Mouse (Mus musculus) liver, embryonic 11.5 days (tissue): Measurements from ENCODE around the gene Rundc3a. TPM values are rescaled to one million over a fixed set of nuclear protein-coding genes. Genes with fewer than 3 reads are reported as not detected.

Experiments
- ATAC-seq: fragments of 200-750 bp; cut with Nextera tagmentation; replicated peaks from 2 replicates; pipeline ENCODE4 v1.8.0; 2017; ENCODE audit warnings: moderate number of reproducible peaks, mild to moderate bottlenecking, moderate TSS enrichment, moderate library complexity; ENCODE audit not compliant: low FRiP score
- DNase-seq: peaks from one replicate; pipeline ENCODE4 v3.0.0-alpha.2; 2017; ENCODE audit warnings: low spot score
- H3K27ac ChIP-seq: fragments of 300-500 bp; sonication (generic); 2 replicates; pipeline ENCODE4 v1.5.1; 2014; ENCODE audit warnings: mild to moderate bottlenecking, low read depth, low read length, control low read depth
- H3K27me3 ChIP-seq: fragments of 300-500 bp; sonication (generic); replicated peaks from 2 replicates; pipeline ENCODE4 v1.6.1; 2014; ENCODE audit warnings: low read length, mixed read lengths; ENCODE audit not compliant: control insufficient read depth, insufficient read depth
- H3K36me3 ChIP-seq: fragments of 300-500 bp; sonication (generic); 2 replicates; pipeline ENCODE4 v1.6.1; 2014; ENCODE audit warnings: mild to moderate bottlenecking, low read length, moderate library complexity, mixed read lengths; ENCODE audit not compliant: control insufficient read depth, insufficient read depth
- H3K4me1 ChIP-seq: fragments of 300-500 bp; sonication (generic); replicated peaks from 2 replicates; pipeline ENCODE4 v1.6.1; 2014; ENCODE audit warnings: low read length, mixed read lengths; ENCODE audit not compliant: control insufficient read depth, insufficient read depth
- H3K4me2 ChIP-seq: fragments of 300-500 bp; sonication (generic); 2 replicates; pipeline ENCODE4 v1.6.1; 2014; ENCODE audit warnings: mild to moderate bottlenecking, control low read depth, moderate library complexity
- H3K4me3 ChIP-seq: fragments of 300-500 bp; sonication (generic); 2 replicates; pipeline ENCODE4 v1.5.1; 2014; ENCODE audit warnings: low read depth, low read length, control low read depth
- H3K9ac ChIP-seq: fragments of 300-500 bp; sonication (generic); 2 replicates; pipeline ENCODE4 v1.6.1; 2014; ENCODE audit warnings: low read depth, low read length, control low read depth
- H3K9me3 ChIP-seq: fragments of 300-500 bp; sonication (generic); 2 replicates; pipeline ENCODE4 v1.6.1; 2016; ENCODE audit warnings: low read length, inconsistent platforms, mixed read lengths; ENCODE audit not compliant: control insufficient read depth
- WGBS: fragments of 180-500 bp; shearing (Covaris S2); extraction: QIAGEN DNeasy Blood & Tissue Kit; methylation state at CpG from one replicate; pipeline ENCODE4 v1.1.7; 2014; 5-methylcytosine and 5-hydroxymethylcytosine counted together
- polyA plus RNA-seq: library from polyadenylated mRNA; unstranded; fragments of >200 nt; fragmentation: Nextera tagmentation; extraction: Ambion mirVana; gene quantifications from 2 replicates; pipeline ENCODE4 v1.2.1, GENCODE M21; 2014

Rundc3a gene
- polyA plus RNA-seq, 1 experiment from 2014 or later: 2.6 TPM

GRCm38 (mm10) chr11:102415034-102415802, 22.0 kb downstream of the Rundc3a start:
- Histone ChIP-seq H3K4me3 (no peak overlapping the region), H3K4me2 (no peak overlapping the region), H3K27me3 (no peaks in the 10 kb centered on the region; the same call in 1 of the 2 replicates), H3K9ac (no peak overlapping the region), H3K36me3 (no peaks in the 10 kb centered on the region), H3K9me3 (no peaks in the 10 kb centered on the region), H3K27ac (no peak overlapping the region), H3K4me1 (0 out of 2 replicates have a peak, but pooled peaks cover 2% of the 10 kb centered on the region)
- WGBS: 70% methylated on average over 10 of the region's 10 CpGs
- ATAC-seq: no peak
- DNase-seq: no peak

- Histone ChIP-seq H3K4me3 (no peak overlapping the region), H3K27me3 (no peaks in the 10 kb centered on the region; the same call in 1 of the 2 replicates), H3K4me2 (no peak overlapping the region), H3K27ac (no peak overlapping the region), H3K9ac (no peak overlapping the region), H3K4me1 (no peaks in the 10 kb centered on the region), H3K9me3 (no peaks in the 10 kb centered on the region; the same call in 1 of the 2 replicates), H3K36me3 (no peaks in the 10 kb centered on the region)
- WGBS: 83% methylated on average over 1 of the region's 1 CpGs
- no peak for ATAC-seq
- no peak for DNase-seq
These were observed 24.0 kb downstream of the Rundc3a start for GRCm38 (mm10) chr11:102417160-102417559.

GRCm38 (mm10) chr11:102418887-102419286, 25.7 kb downstream of the Rundc3a start:
- Histone ChIP-seq H3K4me2 (no peak overlapping the region), H3K27me3 (no peaks in the 10 kb centered on the region; the same call in 1 of the 2 replicates)

GRCm38 (mm10) chr11:102421559-102421958, 28.4 kb downstream of the Rundc3a start:
- Histone ChIP-seq H3K4me1 (no peaks in the 10 kb centered on the region), H3K27ac (no peak overlapping the region), H3K4me3 (no peak overlapping the region), H3K9ac (no peak overlapping the region), H3K27me3 (no peaks in the 10 kb centered on the region; the same call in 1 of the 2 replicates), H3K9me3 (no peaks in the 10 kb centered on the region; the same call in 1 of the 2 replicates), H3K36me3 (no peaks in the 10 kb centered on the region), H3K4me2 (no peak overlapping the region)
- DNase-seq (no peak), ATAC-seq (no peak)
- 65% methylated on average over 8 of the region's 8 CpGs for WGBS

More at GRCm38 (mm10) chr11:102418887-102419286, 25.7 kb downstream of the Rundc3a start:
- no peaks in the 10 kb centered on the region for H3K36me3 ChIP-seq
- no peak overlapping the region for H3K9ac ChIP-seq
- no peak overlapping the region for H3K4me3 ChIP-seq
- no peaks in the 10 kb centered on the region for H3K4me1 ChIP-seq
- H3K9me3 ChIP-seq: no peaks in the 10 kb centered on the region; the same call in 1 of the 2 replicates
- H3K27ac ChIP-seq: no peak overlapping the region
- ATAC-seq (no peak), DNase-seq (no peak)

GRCm38 (mm10) chr11:102424666-102425065, 31.5 kb downstream of the Rundc3a start:
- no peak for DNase-seq
- Histone ChIP-seq H3K4me2 (no peak overlapping the region), H3K36me3 (no peaks in the 10 kb centered on the region), H3K9ac (no peak overlapping the region), H3K4me1 (peaks cover 4% of the 10 kb centered on the region), H3K4me3 (no peak overlapping the region), H3K9me3 (no peaks in the 10 kb centered on the region; the same call in 1 of the 2 replicates), H3K27ac (no peak overlapping the region), H3K27me3 (no peaks in the 10 kb centered on the region; the same call in 1 of the 2 replicates)
- WGBS: 75% methylated on average over 6 of the region's 6 CpGs
- ATAC-seq: no peak

- no peak overlapping the region for H3K4me2 ChIP-seq
These were observed 32.5 kb downstream of the Rundc3a start for GRCm38 (mm10) chr11:102425555-102426316.

GRCm38 (mm10) chr11:102428981-102429540, 35.9 kb downstream of the Rundc3a start:
- H3K4me1 ChIP-seq: peaks cover 10% of the 10 kb centered on the region
- DNase-seq: no peak
- H3K36me3 ChIP-seq: no peaks in the 10 kb centered on the region
- H3K4me2 ChIP-seq: peak overlapping the region; percentile 97
- no peaks in the 10 kb centered on the region for H3K9me3 ChIP-seq
- no peak overlapping the region for H3K9ac ChIP-seq
- H3K27me3 ChIP-seq: no peaks in the 10 kb centered on the region
- ATAC-seq: no peak
- no peak overlapping the region for H3K27ac ChIP-seq
- no peak overlapping the region for H3K4me3 ChIP-seq
- 46% methylated on average over 8 of the region's 8 CpGs for WGBS

More at GRCm38 (mm10) chr11:102425555-102426316, 32.5 kb downstream of the Rundc3a start:
- WGBS: 77% methylated on average over 8 of the region's 8 CpGs
- Histone ChIP-seq H3K9ac (no peak overlapping the region), H3K36me3 (no peaks in the 10 kb centered on the region), H3K9me3 (no peaks in the 10 kb centered on the region; the same call in 1 of the 2 replicates), H3K4me1 (peaks cover 7% of the 10 kb centered on the region), H3K4me3 (no peak overlapping the region), H3K27ac (no peak overlapping the region), H3K27me3 (no peaks in the 10 kb centered on the region)
- DNase-seq: no peak
- no peak for ATAC-seq

GRCm38 (mm10) chr11:102429551-102429950, 36.3 kb downstream of the Rundc3a start:
- DNase-seq (no peak), ATAC-seq (no peak)
- Histone ChIP-seq H3K4me3 (peak overlapping the region; percentile 63), H3K27ac (no peak overlapping the region), H3K27me3 (no peaks in the 10 kb centered on the region), H3K36me3 (no peaks in the 10 kb centered on the region), H3K4me1 (peaks cover 10% of the 10 kb centered on the region), H3K9ac (peak overlapping the region; percentile 43), H3K9me3 (no peaks in the 10 kb centered on the region), H3K4me2 (peak overlapping the region; percentile 97)
- WGBS: 24% methylated on average over 3 of the region's 3 CpGs
